Mouse (Mus musculus): Measurements from ENCODE around the gene Hecw2.

Hecw2 gene

GRCm38 (mm10) chr1:53839392-53839791, 355.6 kb downstream of the Hecw2 start:
- in situ Hi-C loops (cut with MboI, MseI) = no loop called here

DNA sequence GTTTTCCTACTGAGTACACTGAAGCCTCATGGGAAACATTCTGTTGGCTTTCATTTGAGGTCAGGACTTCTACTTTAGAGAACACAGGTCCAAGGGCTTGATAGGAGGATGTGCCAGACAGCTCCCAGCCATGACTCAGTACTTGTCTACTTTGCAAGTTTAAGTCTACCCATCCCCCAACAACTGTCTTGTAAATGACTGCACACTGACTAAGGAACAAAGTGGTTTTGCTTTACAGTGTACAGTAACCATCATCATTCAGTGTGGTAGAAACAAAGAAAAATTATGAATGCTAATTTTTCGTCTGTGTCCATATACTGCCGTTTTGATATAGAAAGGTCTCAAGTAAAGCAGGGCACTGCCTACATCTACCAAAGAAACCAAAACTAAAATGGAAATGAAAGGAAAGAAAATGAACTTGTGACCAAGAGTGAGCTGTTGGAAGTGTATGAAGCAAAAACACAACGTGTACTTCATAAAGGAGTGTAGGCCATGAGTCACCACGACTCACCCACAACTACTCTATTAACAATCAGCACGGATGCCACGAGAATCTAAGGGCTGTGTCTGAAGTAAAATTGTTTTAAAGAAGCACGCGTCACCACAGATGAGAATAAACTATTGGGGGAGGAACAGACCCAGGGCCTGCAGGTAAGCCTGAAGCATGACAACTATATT, 356.6 kb downstream of the Hecw2 start:
- in situ Hi-C loops (cut with MboI, MseI) = no loop called here

- in situ Hi-C loops (cut with MboI, MseI) = no loop called here
Observed at GRCm38 (mm10) chr1:53830286-53830685, 364.7 kb downstream of the Hecw2 start.

DNA sequence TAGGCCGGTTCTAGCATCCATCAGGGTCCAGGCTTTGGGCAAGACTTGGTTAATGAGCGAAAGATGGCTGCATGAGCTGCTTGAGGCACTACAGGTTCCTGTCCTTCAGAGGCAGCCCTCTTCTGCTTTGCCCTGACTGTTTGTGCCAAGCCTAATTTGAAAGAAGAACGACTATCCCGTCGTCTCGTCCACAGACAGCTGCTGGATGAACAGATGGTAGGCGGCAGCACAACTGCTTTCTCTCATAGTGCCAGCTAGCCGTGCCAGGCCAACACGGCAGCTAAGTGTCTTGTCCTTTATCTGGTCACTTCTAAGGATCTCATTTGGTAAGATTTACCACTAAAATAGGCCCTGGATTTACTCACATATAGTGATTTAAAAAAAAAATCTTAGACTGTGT, 365.9 kb downstream of the Hecw2 start:
- in situ Hi-C loops (cut with MboI, MseI) = no loop called here

GRCm38 (mm10) chr1:53824446-53825337, 370.3 kb downstream of the Hecw2 start:
- in situ Hi-C loops (cut with MboI, MseI) = no loop called here

DNA sequence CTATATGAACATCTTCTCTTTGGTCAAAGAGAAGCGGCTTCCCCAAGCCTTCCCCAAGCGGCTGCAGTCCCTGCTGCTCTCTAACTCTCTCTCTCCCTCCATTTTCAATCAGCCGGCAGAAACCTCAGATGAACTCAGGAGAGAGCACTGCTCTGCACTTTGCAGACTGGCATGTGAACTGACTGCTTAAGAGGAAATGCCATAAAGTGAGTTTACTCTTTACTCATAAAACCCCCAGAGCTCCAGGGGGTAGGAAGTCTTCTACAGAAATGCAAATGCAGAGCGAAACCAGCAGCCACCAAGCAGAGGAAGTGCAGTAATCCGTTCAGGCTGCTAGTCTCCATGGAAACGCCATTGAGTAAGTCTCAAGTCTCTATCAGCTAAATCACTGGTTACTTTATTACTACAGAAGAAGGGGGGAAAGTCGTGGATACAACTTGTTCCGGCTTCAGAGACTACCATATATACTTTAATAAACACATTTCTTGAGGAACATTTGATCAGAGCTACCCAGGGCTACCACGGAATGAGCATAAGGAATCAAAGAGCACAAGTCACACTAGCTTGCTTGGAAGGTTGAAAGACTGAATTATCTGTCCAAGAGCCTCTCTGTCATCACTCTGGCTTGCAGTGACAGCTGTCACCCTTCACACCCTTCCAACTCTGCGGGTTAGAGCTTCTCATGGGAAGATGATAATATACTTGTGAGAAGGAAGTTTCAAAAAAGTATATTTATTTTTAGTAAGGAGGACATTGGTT, 371.1 kb downstream of the Hecw2 start:
- in situ Hi-C loops (cut with MboI, MseI) = no loop called here

DNA sequence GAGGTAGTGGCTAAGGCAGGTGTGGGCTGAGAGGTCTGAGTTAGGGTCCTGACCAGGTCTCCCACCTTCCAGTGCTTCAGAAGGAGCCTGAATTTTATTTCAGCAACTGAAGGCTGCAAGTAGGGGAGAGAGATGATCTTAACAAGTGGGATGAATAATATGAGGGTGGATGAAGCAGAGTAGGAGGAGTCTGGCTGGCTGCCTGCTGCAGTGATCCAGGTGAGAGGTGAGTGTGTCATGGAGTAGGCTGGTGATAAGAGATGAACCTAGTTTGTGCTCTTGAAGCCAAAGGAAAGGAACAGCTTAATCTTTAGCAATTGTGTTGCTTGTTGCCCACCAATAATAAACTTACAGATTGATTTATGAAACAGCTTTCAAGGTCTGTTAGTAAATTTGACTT, 373.0 kb downstream of the Hecw2 start:
- in situ Hi-C loops (cut with MboI, MseI) = no loop called here

- in situ Hi-C loops (cut with MboI, MseI) = no loop called here
Observed at GRCm38 (mm10) chr1:53820041-53820632, 374.8 kb downstream of the Hecw2 start.

DNA sequence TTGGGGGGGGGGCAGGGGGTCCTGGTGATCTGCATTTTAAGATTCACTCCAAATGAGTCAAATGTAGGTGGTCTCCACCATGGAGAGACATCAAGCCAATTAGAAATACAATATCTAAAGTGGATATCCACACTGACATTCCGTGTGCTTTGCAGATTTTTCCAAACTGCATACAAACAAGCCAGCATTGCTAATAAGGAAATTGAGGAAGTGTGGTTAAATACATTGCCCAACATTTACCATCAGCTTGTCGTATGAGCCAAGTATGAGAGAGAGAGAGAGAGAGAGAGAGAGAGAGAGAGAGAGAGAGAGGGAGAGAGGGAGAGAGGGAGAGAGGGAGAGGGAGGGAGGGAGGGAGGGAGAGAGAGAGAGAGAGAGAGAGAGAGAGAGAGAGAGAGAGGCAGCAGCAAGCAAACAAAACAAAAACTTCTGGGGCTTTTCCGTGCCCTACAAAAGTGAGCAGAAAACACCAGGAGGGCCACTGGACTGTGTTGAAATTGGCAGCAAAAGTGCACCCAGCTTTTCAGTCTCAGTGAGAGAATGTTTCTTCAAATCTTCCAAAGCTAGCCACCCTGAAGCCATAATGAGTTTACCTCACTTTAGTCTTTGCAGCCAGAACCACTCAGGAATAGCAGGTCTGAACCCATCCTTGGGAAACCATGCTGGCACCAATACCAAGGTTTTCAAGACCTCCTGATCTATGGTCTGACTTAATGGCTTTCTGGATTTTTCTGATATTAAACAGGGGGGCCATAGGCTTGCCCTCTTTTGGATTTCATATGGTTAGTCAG, 376.7 kb downstream of the Hecw2 start:
- in situ Hi-C loops (cut with MboI, MseI) = no loop called here

- in situ Hi-C loops (cut with MboI, MseI) = no loop called here
Observed at GRCm38 (mm10) chr1:53816353-53816752, 378.6 kb downstream of the Hecw2 start.

DNA sequence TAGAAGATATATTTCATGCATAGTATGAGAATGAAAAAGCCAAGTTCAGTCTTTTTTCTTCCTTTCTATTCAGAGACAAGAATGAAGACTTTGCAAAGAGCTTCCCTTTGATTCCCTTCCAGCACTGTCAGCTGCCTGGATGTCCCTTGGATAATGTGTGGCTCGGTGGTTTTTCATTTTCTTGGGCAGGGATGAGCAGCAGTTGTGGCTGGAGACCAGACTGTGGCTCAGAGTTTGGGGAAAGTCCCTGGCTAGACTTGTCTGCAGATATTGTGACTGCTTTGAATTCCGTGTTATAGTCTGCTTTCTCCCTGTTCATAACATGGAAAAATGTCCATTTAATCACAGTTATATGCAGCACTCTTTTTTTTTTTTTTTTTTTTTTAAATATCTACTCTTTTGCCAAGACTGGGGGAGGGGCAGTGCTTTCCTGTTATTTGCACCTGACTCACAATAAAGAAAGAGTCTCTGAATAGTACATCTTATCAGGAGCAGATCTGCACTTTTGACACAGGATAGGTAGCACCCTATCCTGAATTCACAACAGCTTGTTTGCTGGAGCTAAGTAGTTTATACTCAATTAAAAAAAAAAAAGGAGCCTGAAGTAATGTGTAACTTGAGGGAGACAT, 380.8 kb downstream of the Hecw2 start:
- in situ Hi-C loops (cut with MboI, MseI) = no loop called here

DNA sequence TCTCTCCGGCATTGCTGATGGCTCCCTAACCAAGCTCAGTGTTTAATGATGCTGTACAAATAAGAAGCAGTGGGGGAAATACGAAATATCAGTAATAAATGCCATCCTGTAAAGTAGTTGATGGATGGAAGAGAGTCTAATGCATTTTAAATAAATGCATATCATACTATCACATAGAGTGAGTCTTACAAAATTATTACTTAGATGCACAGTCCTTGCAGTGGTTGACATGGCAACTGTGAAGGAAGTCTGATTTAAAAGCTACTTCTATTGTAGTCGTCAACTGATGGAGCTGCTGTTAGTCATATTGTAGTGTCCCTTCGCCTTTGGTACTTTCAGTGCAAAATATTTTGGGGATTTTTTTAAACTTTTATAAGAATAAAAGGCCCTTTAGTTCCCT, 383.0 kb downstream of the Hecw2 start:
- in situ Hi-C loops (cut with MboI, MseI) = no loop called here

- in situ Hi-C loops (cut with MboI, MseI) = no loop called here
Observed at GRCm38 (mm10) chr1:53808229-53808628, 386.7 kb downstream of the Hecw2 start.

DNA sequence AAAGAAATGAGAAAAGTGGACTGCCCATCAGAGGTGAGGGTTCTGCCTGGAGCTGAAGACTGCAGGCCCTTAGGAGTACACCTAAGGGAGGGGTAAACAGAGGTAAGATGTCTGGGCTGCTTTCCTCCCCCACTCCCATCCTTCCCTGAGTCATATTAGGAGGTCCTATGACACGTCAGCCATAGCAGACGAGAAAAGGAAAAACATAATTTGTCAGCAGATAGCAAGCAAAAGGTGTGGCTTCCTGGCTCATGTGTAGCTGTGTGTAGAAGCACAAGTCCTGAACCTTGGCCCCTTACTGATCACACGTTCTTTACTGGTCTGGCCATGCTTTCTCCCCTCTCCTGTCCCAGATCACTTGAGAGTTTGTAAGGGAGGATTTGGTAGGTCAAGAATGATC, 397.2 kb downstream of the Hecw2 start:
- in situ Hi-C loops (cut with MboI, MseI) = loop anchor here (5.0 kb wide), 1 partner anchor 44 kb away; no protein-coding TSS in a partner anchor

- in situ Hi-C loops (cut with MboI, MseI) = loop anchor here (5.0 kb wide), 1 partner anchor 45 kb away; no protein-coding TSS in a partner anchor
Observed at GRCm38 (mm10) chr1:53797074-53797473, 397.9 kb downstream of the Hecw2 start.

- in situ Hi-C loops (cut with MboI, MseI) = loop anchor here (5.0 kb wide), 1 partner anchor 46 kb away; no protein-coding TSS in a partner anchor
Observed at GRCm38 (mm10) chr1:53796271-53796670, 398.7 kb downstream of the Hecw2 start.

- in situ Hi-C loops (cut with MboI, MseI) = loop anchor here (5.0 kb wide), 1 partner anchor 47 kb away; no protein-coding TSS in a partner anchor
Observed at GRCm38 (mm10) chr1:53795591-53795990, 399.4 kb downstream of the Hecw2 start.

DNA sequence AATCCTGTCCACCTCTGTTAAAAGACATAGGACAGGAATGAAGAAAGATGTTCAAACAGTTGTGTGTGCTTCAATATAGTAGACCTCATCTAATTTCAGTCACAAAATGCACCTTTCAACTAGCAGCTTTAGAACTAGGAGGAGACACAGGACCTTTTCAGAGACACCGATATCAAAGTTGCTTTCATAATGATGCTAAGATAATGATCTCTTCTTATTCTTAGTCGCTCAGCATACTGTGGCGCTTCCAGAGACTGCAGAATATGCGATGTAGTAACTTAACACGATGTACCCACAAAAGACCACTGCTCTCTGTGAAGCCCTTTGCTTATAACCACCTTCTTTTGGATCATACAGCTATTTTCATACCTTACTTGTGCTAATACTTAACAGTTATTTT, 399.9 kb downstream of the Hecw2 start:
- in situ Hi-C loops (cut with MboI, MseI) = loop anchor here (5.0 kb wide), 1 partner anchor 47 kb away; no protein-coding TSS in a partner anchor

- in situ Hi-C loops (cut with MboI, MseI) = no loop called here
Observed at GRCm38 (mm10) chr1:53794279-53794678, 400.7 kb downstream of the Hecw2 start.

DNA sequence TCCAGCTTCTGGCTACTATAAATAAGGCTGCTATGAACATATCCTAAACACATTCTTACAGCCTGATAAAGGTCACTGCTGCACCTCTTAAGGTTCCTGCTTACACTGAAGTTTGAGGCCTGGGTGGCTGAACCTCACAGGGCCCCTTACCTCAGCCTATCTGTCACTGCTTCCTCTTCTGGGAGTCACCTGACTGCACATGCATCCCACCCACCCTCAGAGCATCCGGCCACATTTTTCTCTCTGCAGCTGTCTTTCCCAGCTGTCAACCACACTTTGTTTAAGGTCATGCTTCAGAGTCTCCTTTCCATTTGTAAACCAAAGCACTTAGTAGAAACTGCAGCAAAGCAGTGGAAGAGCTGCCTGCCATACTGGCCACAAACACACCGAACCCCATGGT, 403.6 kb downstream of the Hecw2 start:
- in situ Hi-C loops (cut with MboI, MseI) = no loop called here
